Mouse (Mus musculus) T-helper 1 cell (primary cell): ENCODE measurements at regions not wholly inside any gene's neighbourhood (a gene's known extent, or its start where the extent isn't known, plus 50 kb on each side); places are given as distances from the start of the nearest gene placed in this dataset.
"Not testable (repeated sequence)": the region's sequence is repeated elsewhere in the genome, so short reads cannot be mapped to it uniquely, and the experiment has no call there.

ENCODE experiments used
- in situ Hi-C: fragments of 300-600 bp; cut with MboI, MseI; formaldehyde crosslinking; loops from one replicate; pipeline ENCODE4 v1.15.1; 2025; ENCODE audit warnings: high pct_unique_total_duplicates

- in situ Hi-C loops = loop anchor here (5.0 to 10.0 kb wide), 3 partner anchors 162 to 535 kb away; no protein-coding TSS in a partner anchor
These were observed 304.2 kb downstream of the Ets1 start for GRCm38 (mm10) chr9:32940111-32940813.

GRCm38 (mm10) chr9:32940919-32941767 lies 305.1 kb downstream of the Ets1 start:
- in situ Hi-C loops = loop anchor here (5.0 to 10.0 kb wide), 3 partner anchors 161 to 536 kb away; no protein-coding TSS in a partner anchor

- in situ Hi-C loops = loop anchor here (5.0 to 10.0 kb wide), 3 partner anchors 161 to 537 kb away; no protein-coding TSS in a partner anchor
These were observed 305.7 kb downstream of the Ets1 start for GRCm38 (mm10) chr9:32941768-32942030.

GRCm38 (mm10) chr9:32947221-32947620 lies 311.2 kb downstream of the Ets1 start:
- in situ Hi-C loops = loop anchor here (10.0 kb wide), 1 partner anchor 542 kb away; no protein-coding TSS in a partner anchor

GRCm38 (mm10) chr9:32949036-32949435 lies 313.0 kb downstream of the Ets1 start:
- in situ Hi-C loops = loop anchor here (10.0 kb wide), 1 partner anchor 544 kb away; no protein-coding TSS in a partner anchor

GRCm38 (mm10) chr9:32958716-32959115 lies 322.7 kb downstream of the Ets1 start:
- in situ Hi-C loops = no loop called here

GRCm38 (mm10) chr9:32959468-32959867 lies 323.4 kb downstream of the Ets1 start:
- in situ Hi-C loops = not testable (repeated sequence)

- in situ Hi-C loops = loop anchor here (10.0 kb wide), 1 partner anchor 292 kb away; no protein-coding TSS in a partner anchor
These were observed 326.7 kb downstream of the Ets1 start for GRCm38 (mm10) chr9:32962679-32963205.

GRCm38 (mm10) chr9:32968446-32968845 lies 332.4 kb downstream of the Ets1 start:
- in situ Hi-C loops = loop anchor here (10.0 kb wide), 1 partner anchor 286 kb away; no protein-coding TSS in a partner anchor

GRCm38 (mm10) chr9:32971421-32971820 lies 335.4 kb downstream of the Ets1 start:
- in situ Hi-C loops = no loop called here

GRCm38 (mm10) chr9:32971926-32972325 lies 335.9 kb downstream of the Ets1 start:
- in situ Hi-C loops = no loop called here

- in situ Hi-C loops = no loop called here
These were observed 336.5 kb downstream of the Ets1 start for GRCm38 (mm10) chr9:32972431-32973052.

- in situ Hi-C loops = no loop called here
These were observed 341.7 kb downstream of the Ets1 start for GRCm38 (mm10) chr9:32977732-32978131.

GRCm38 (mm10) chr9:32980846-32981245 lies 344.8 kb downstream of the Ets1 start:
- in situ Hi-C loops = no loop called here

GRCm38 (mm10) chr9:32983182-32983581 lies 347.2 kb downstream of the Ets1 start:
- in situ Hi-C loops = no loop called here

- in situ Hi-C loops = no loop called here
These were observed 351.0 kb downstream of the Ets1 start for GRCm38 (mm10) chr9:32986836-32987673.

- in situ Hi-C loops = no loop called here
These were observed 353.0 kb downstream of the Ets1 start for GRCm38 (mm10) chr9:32989006-32989405.

GRCm38 (mm10) chr9:32998323-32998722 lies 362.3 kb downstream of the Ets1 start:
- in situ Hi-C loops = no loop called here

- in situ Hi-C loops = no loop called here
These were observed 364.7 kb downstream of the Ets1 start for GRCm38 (mm10) chr9:33000691-33001164.

GRCm38 (mm10) chr9:33001165-33001949 lies 365.3 kb downstream of the Ets1 start:
- in situ Hi-C loops = no loop called here
